Mouse (Mus musculus): ENCODE measurements around the gene Zfp146.

DNA sequence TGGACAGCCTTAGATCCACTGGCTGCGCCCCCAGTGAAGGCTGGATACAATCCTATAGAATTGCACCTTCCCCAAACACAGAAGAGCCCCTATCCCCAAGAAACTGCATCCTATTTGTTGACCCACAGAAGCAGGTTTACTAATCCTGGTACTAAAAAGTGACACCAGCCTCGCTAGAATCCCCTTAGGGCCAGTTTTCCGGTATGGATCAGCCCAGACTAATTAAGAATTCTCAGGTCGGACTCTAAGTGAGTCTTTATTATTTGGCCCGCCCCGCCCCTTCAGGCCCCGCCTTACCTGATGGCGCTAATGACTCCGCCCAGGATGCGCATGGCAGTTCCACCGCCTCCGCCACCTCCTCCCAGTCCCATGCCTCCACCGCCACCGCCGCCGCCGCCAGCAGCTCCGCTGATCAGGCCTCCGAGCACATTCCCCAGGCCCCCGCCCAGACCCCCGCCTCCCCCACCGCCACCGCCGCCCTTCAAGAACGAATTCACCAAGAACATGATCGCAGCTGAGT, 24.1 kb upstream of the Zfp146 start:
- no peak for TF ChIP-seq CTCF (IDR thresholded peaks at IDR 0.05; ENCODE audit: control insufficient read depth, insufficient read depth, insufficient read length)
- no peak for TF ChIP-seq MAX (IDR thresholded peaks at IDR 0.05)
